Mouse (Mus musculus): ENCODE results near the gene Add1.
"Not testable (repeated sequence)": the region's sequence is repeated elsewhere in the genome, so short reads cannot be mapped to it uniquely, and the experiment has no call there.

The Add1 gene

DNA sequence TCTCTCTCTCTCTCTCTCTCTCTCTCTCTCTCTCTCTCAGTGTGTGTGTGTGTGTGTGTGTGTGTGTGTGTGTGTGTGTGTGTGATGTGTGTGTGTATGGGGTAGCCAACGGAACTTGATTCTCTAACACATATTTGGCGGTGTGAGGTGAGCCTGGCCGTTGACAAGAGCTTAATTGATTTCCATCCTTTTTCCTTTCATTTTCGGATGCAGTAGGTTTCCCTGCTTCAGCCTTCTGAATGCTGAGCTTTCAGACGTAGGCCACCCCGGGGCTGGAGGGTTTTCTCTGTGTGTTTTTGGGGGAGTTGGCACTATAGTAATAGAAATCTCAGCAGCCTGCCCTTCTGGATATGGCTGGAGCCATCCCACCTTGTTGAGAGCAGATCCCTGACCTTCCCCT, 23.2 kb upstream of the Add1 start:
- DNase-seq (ENCODE audit: low spot score in 2 of 2) = no peak

DNA sequence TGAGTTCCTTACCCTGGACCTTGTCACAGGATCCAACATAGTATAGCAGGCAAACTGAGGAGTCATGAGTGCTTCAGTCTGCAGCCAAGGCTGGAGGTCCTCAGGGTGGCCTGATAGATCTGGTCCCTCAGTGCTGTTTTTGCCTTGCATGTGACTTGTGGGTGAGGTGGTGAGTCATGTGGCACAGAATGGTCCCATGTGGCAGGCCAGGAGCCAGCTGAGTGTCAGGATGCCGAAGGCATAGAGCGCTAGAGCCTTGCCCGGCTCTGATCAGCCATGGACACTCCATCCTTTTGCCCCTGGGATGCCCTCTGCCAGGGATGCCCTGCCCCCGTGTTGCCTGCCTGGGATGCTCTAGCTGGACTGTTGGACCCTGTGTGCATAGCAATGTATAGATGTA, 21.6 kb upstream of the Add1 start:
- DNase-seq (ENCODE audit: low spot score in 2 of 2) = no peak

DNA sequence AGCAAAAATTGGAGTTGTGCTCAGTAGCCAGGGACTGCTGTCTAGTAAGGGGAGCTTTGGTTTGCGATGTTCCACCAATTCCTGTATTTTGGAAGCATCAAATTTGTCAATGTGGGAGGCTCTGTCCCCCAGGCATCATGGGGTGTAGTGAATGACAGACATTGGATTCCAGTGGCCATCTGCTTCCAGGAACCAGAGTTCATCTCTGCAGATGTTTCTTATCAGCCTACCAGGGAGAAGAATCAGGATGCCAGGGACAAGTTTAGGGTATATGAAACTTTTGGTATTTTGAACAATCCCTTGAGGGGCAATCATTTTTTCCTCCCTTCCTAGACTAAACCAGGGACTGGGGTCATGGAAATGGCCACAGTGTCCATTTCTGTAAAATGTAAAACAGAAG, 9.6 kb upstream of the Add1 start:
- DNase-seq (ENCODE audit: low spot score in 2 of 2) = no peak

DNA sequence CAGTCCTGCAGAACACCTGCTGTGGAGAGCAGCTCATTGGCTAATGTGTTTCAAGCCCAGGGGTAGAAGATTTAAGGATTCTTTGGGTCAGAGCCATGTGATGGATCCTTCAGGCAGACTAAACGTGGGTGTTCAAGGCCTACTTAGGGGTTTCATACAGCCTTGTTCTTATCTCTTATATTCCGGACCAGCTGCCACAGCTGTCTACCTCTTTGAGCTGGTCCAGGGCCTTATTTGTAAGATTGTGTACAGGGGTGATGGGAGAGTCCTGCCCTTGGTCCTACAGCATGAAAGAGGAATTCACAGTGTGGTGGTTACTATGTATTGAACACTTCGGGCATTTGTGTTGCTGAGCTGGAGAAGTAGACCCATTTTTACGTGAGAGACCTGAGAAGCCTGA, 9.2 kb upstream of the Add1 start:
- DNase-seq (ENCODE audit: low spot score in 2 of 2) = no peak

DNA sequence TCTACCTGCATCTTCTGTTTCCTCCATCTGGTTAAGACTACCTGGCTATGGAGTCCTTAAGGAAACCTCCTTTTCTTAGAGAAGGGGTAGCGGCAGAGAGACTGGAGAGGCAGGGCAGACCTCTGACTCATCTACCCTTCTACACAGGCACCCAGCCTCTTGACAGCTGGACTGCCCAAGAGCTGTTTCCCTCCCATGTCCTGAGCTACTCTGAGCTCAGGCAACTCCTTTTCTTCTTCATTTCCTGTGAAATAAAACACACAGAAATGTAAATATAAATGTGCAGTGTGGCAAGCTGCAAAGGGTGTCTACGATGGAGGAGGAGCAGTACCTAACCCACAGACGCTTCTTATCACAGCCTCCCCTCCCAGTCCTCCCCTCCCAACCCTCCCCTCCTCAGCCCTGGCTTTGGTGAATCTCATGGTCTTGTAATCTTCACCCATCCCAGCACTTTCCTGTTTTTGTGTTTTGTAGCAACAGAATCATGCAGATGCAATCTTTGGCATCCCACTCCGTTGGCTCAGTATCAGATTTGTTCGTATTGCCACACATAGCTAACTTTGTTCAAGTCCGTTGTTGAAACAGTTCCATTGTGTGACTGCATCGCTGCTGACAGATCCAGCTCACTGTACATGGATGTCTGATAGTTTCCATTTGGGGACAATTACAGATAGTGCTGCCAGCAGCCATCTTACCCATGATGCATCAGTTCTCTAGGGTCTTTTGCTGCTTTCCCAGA, 7.8 kb upstream of the Add1 start:
- peak in 1 of 2 experiments; percentile 31 for DNase-seq (ENCODE audit: low spot score in 2 of 2)

DNA sequence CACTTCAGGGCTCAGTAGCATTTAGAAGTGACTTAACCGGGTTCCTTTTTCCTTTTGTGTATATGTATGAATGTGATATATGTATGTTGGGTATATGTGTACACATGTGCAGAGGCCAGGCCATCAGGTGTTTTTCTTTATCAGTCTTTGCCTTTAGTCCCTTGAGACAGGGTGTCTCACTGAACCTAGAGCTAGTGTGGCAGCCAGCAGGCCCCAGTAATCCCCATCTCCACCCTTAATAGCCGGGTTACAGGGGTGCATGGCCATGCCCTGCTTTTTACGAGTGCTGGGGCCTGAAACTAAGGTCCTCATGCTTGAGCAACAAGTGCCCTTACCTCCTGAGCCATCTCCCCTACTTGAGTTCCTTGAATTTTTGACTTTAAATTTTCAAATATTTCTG, 1.9 kb upstream of the Add1 start:
- no peak for DNase-seq (ENCODE audit: low spot score in 2 of 2)

DNA sequence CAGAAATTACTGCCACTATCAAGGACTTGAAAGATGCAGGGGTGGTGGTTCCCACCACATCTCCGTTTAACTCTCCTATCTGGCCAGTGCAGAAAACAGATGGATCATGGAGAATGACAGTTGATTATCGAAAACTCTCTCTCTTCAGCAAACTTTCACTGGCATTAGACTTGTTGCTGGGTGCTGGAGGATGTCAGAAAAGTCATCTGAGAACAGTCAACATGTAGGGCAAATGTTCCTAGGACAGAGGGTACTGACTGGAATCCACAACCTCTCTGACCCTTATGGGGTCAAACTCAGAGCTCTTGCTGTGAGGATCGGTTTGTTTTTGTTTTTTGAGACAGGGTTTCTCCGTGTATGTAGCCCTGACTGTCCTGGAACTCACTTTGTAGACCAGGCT, 896 bp upstream of the Add1 start:
- DNase-seq (ENCODE audit: low spot score in 2 of 2) = not testable (repeated sequence)

DNA sequence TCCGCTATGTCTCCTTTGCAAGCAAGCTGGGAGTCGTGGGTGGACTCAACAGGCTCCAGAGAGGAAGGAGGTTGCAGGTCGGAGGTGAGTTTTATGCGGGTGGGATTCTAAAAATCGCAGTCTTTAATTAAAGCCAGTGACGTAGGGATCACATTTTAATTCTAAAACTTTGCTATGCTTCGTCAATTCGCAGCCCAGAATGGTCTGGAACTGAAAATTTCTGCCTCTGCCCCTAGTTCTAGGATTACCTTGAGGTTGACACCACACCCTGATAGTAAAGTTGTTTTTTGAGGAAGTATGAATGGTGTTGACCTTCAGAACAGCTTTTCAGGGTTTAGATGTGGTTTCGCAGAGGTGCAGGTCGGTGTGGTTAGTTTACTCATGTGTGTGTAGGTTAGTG, 1.3 kb downstream of the Add1 start:
- DNase-seq (ENCODE audit: low spot score in 2 of 2) = no peak

DNA sequence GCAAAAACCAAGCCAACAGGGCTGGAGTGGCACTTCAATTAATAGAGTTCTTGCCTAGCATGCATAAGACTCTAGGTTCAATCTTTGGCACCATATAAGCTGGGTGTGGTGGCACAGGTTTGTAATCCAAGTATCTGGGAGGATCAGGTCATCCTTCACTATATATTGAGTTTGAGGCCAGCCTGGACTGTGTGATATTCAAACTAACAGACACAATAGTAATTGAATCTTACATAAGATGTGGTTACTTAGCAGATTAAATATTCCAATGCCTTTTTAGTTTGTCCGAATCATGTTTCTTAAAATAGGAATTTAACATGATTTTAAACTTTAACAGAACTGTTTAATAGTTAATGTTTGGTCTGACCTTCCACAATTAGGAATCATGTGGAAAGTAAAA, 2.8 kb downstream of the Add1 start:
- no peak for DNase-seq (ENCODE audit: low spot score in 2 of 2)

DNA sequence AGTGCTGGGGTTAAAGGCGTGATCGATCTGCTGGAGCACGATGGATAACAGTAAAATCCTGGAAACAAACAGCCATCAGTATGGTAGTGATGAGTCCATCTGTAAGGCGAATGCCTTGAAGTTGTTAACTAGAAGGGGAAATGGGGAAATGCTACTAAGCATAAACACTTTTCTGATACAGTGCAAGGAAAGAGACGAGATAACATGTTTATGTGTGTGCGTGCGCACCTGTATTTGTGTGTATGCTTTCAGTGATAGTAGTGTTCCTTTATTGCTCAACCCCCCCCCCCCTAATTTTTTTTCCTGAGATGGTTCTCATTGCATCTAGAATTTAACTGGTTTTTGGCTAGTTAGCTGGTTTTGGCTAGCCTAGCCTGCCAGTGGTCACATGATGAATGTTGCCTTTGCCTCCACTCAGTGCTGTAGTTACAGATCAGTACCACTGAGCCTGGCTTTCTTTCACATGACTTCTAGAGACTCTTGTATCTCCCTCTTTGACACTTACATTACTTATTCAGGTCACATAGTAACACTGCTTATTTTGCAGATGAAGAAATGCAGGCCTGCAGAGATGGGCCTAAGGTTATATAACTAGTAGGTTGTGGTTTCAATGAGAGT, 4.7 kb downstream of the Add1 start:
- no peak for DNase-seq (ENCODE audit: low spot score in 2 of 2)

DNA sequence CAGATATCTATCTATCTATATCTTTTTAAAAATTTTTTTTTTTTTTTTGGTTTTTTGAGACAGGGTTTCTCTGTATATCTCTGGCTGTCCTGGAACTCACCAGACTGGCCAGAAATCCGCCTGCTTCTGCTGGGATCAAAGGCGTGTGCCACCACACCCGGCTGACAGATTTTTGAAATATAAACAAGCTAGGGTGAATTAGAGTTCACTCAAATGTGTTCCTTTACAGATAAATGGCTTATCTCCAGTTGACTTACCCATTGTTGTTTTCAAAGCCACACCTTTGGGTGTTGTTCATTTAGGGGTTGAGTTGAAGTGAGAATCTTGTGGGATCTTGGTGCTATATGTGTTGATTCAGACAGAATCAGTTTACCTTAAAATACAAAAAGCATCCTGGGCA, 5.9 kb downstream of the Add1 start:
- no peak for DNase-seq (ENCODE audit: low spot score in 2 of 2)

DNA sequence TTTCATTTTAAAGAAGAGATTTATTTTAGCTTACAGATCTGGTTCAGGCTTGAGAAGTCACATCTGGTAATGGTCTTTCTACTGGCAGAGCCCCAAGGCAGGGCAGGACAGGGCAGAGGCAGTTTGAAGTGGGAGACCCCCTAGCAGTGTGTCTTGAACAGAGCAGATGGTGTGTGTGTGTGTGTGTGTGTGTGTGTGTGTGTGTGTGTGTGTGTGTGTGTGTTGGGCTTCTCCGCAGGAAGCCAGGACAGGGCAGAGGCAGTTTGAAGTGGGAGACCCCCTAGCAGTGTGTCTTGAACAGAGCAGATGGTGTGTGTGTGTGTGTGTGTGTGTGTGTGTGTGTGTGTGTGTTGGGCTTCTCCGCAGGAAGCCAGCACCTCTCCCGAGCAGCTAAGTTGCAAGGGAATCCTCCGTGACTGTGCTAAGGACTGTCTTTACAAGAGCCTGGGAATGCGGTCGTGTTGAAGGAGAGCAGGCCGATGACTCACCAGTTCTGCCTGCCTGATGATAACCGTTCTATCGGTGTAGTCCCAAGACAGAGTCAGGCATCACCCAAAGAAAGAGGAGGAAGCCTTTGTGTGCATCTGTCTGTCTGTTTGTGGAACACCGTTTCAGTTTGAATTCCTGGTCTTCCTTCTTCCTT, 8.3 kb downstream of the Add1 start:
- peak; percentile 63 to 64 for DNase-seq (ENCODE audit: low spot score in 2 of 2)

DNA sequence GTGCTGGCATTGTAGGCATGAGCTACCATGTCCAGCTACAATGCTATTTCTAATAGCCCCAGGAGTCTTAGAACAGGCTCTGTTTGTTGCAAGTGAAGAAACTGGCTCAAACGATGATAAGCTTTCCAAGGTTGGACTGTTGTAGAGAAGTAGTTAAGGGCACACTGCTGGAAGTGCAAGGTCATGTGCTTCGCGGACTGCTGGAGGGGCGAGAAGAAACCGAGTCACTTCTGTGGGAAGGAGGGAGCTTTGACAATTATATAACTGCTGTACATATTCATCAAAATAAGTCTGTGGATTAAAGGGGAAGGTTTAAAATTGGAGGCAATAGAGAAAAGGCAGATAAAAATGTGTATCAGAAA, 8.8 kb downstream of the Add1 start:
- DNase-seq (ENCODE audit: low spot score in 2 of 2) = no peak

DNA sequence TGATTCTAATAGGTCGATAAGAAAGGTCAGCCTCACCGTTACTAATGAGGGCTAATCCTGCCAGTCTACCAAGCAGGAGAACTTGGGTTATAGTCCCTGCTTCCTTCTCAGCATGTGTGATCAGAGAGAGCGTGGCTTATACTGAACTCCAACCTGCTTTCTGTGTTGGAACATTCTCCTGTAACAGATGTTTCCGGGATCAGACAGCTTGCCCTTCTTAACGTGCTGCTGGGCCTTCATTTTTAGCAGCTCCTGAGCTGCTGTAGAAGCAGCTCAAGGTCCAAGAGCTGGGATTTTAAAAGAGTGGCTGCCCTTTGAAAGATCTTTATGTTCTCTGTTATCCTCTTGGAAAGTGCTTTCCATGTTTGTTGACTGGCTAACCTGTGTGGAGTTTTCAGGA, 11.8 kb downstream of the Add1 start:
- no peak for DNase-seq (ENCODE audit: low spot score in 2 of 2)

DNA sequence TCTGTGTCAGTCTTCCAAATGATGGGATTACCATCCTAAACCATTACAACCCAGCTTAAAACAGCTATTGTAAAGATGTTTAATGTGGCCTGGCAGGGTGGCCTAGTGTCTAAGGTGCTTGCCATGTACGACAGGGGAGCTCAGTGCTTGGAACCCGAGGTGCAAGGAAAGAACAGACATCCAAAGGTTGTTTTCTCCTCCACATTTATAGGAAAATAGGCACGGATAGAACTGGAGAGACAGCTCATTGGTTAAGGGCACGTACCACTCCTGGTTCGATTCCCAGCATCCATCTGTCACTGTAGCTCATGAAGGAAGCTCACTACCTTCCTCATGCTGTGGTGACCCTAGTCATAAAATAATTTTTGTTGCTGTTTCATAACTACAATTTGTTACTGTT, 14.4 kb downstream of the Add1 start:
- DNase-seq (ENCODE audit: low spot score in 2 of 2) = no peak

DNA sequence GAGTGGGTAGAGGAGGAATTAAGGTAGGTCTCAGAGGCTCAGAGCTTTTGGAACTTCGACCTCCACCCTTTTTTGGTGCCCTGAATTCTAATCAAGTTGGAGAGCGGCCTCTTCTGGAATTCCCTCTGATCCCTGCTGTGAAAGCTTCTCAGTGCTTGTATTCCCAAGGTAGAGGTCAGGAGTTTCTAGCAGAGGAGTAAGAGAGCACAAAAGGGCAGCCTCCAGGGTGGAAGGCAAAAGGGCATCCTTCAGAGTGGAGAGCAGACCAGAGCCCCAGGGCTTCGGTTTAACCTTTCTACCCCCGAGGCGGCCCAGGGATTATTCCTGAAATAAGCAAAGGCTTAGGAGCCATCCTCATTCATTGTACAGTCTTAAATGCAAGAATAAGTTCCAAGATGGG, 16.6 kb downstream of the Add1 start:
- DNase-seq (ENCODE audit: low spot score in 2 of 2) = no peak

DNA sequence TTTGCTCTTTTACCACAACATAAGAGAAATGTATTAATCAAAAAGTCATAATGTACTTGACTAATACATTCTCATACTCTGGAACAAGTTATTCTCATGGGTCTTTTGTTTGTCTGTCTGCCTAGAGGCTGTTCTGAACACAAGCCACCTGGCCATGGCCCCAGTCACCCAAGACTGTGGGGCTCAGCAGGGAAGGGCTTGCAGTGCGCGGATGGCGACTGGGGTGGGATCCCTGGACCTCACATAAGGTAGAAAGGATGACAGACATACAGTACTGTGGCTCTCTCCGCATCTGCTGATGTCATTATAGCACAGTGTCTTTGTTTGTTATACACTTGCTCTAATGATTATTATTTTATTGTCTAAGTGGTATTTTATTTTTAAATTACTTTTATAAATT, 17.2 kb downstream of the Add1 start:
- DNase-seq (ENCODE audit: low spot score in 2 of 2) = no peak

DNA sequence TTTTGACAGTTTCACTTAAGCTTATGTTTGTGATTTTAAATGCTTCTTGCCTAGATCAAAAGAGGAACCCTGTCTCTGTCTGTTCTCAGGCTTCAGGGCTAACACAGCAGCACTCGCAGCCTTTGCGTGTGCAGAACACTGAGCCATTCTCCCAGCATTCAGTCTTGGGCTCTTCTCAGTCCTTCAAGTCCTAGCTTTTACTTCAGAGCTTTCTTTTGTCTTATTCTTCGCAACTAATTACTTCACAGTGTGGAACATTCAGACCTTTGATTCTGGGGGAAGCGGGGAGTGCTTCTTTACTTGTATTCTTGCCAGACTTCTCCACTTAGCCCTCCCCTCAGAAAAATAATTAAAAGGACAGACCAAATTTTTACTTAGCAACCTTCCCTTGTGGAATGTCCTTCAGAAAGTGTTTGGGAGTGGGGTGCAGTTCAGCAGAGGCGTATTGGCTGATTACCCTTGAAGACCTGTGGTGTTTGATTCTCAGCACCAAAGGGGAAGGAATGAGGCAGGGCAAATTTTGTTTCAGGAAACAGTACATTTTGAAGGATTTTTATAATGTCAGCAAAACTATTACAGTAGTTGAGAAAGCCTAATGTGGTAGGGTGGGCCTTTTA, 18.0 kb downstream of the Add1 start:
- no peak for DNase-seq (ENCODE audit: low spot score in 2 of 2)

DNA sequence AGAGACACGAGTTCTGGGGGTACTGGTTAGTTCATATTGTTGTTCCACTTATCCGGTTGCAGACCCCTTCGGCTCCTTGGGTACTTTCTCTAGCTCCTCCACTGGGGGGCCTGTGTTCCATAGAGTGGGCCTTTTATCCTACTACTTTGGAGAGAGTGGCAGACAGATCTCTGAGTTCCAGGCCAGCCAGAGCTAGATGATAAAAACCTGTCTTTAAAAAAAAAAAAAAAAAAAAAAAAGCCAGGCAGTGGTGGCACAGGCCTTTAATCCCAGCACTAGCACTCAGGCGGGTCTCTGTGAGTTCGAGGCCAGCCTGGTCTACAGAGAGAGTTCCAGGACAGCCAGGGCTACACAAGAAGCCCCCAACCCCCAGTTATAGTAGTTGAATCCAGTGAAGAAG, 18.8 kb downstream of the Add1 start:
- not testable (repeated sequence) for DNase-seq (ENCODE audit: low spot score in 2 of 2)

DNA sequence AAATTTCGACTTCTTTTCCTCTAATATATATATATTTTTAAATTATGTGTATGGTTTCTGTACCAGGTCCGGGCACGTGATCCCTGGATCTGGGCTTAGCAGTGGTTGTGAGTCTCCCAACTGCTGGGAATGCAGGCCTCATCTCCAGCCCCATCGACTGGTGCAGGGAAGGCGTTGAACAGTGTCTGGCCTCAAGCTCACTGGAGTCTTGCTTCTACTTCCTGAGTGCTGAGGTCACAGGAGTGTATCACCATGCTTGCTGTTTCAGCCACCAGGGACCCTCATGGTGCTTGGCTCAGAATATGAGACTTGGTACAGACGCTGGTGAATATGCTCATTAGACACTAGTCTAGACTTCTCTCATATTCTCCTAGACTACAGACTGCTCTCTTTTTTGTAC, 19.2 kb downstream of the Add1 start:
- DNase-seq (ENCODE audit: low spot score in 2 of 2) = no peak

DNA sequence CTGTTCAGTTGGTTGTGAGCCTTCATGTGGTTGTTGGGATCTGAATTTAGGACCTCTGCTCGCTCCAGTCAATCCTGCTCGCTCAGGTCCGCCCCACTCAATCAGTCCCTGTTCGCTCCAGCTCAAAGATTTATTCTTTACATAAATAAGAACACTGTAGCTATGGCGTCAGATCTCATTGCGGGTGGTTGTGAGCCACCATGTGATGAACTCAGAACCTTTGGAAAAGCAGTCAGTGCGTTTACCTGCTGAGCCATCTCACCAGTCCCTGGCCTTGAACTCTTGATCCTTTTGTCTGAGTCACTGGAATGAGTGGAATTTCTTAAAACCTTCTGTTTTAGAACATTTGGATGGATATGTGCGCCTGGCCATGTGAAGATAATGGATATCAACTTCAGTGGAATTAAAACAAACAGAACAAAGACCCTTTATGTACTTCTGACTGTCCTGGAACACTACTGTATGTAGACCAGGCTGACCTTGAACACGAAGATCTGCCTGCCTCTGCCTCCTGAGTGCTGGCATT, 19.8 kb downstream of the Add1 start:
- no peak for DNase-seq (ENCODE audit: low spot score in 2 of 2)

DNA sequence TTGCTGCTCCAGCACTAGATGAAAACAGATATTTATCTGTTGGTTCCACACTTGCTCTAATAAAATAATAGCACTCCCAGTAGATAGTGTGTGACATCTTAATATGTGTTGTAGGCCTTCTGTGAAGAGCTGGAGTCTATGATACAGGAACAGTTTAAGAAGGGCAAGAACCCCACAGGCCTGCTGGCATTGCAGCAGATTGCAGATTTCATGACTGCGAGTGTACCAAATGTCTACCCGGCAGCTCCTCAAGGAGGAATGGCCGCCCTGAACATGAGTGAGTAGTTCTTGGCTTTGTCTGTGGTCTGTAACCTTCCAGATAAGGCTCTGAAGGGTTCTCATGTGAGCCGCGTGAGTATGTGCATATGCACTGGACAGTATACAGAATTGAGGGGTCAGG, 31.1 kb downstream of the Add1 start:
- DNase-seq (ENCODE audit: low spot score in 2 of 2) = no peak
